Mouse (Mus musculus): ENCODE measurements at regions not wholly inside any gene's neighbourhood (a gene's known extent, or its start where the extent isn't known, plus 50 kb on each side); places are given as distances from the start of the nearest gene placed in this dataset.

GRCm38 (mm10) chr1:83697422-83697821 lies 289.4 kb upstream of the Sphkap start:
- H3K27me3 ChIP-seq (replicated peaks), result no peaks in the 10 kb centered on the region
- H3K36me3 ChIP-seq (replicated peaks; ENCODE audit: low read length), result no peaks in the 10 kb centered on the region
- H3K9me3 ChIP-seq, result 0 out of 2 replicates have a peak, but pooled peaks cover 3% of the 10 kb centered on the region
- H3K4me1 ChIP-seq, result no peaks in the 10 kb centered on the region
- TF ChIP-seq GATA1 (IDR thresholded peaks at IDR 0.05; ENCODE audit: borderline replicate concordance, low read length) (no peak), FLI1 (IDR thresholded peaks at IDR 0.05; ENCODE audit: low read length) (no peak)
- H3K4me3 ChIP-seq (replicated peaks), result no peak overlapping the region

- no peaks in the 10 kb centered on the region for H3K36me3 ChIP-seq (replicated peaks; ENCODE audit: low read length)
- TF ChIP-seq FLI1 (IDR thresholded peaks at IDR 0.05; ENCODE audit: low read length), result no peak
- TF ChIP-seq GATA1 (IDR thresholded peaks at IDR 0.05; ENCODE audit: borderline replicate concordance, low read length), result no peak
- no peak overlapping the region for H3K4me3 ChIP-seq (replicated peaks)
- no peaks in the 10 kb centered on the region for H3K27me3 ChIP-seq (replicated peaks)
- H3K4me1 ChIP-seq, result no peaks in the 10 kb centered on the region
- H3K9me3 ChIP-seq, result peaks cover 7% of the 10 kb centered on the region; the same call in 1 of the 2 replicates
These were observed 277.2 kb upstream of the Sphkap start for GRCm38 (mm10) chr1:83685221-83685620.

GRCm38 (mm10) chr1:83665326-83665725 lies 257.3 kb upstream of the Sphkap start:
- TF ChIP-seq FLI1 (IDR thresholded peaks at IDR 0.05; ENCODE audit: low read length) (no peak), GATA1 (IDR thresholded peaks at IDR 0.05; ENCODE audit: borderline replicate concordance, low read length) (no peak)
- no peaks in the 10 kb centered on the region for H3K36me3 ChIP-seq (replicated peaks; ENCODE audit: low read length)

GRCm38 (mm10) chr1:83661808-83662802 lies 254.1 kb upstream of the Sphkap start:
- H3K4me1 ChIP-seq, result no peaks in the 10 kb centered on the region
- no peaks in the 10 kb centered on the region for H3K9me3 ChIP-seq
- H3K27me3 ChIP-seq (replicated peaks), result no peaks in the 10 kb centered on the region
- no peak overlapping the region for H3K4me3 ChIP-seq (replicated peaks)
- no peak for TF ChIP-seq FLI1 (IDR thresholded peaks at IDR 0.05; ENCODE audit: low read length)
- no peak for TF ChIP-seq GATA1 (IDR thresholded peaks at IDR 0.05; ENCODE audit: borderline replicate concordance, low read length)
- H3K36me3 ChIP-seq (replicated peaks; ENCODE audit: low read length), result no peaks in the 10 kb centered on the region

More at GRCm38 (mm10) chr1:83665326-83665725, 257.3 kb upstream of the Sphkap start:
- no peaks in the 10 kb centered on the region for H3K4me1 ChIP-seq
- no peaks in the 10 kb centered on the region for H3K9me3 ChIP-seq
- H3K27me3 ChIP-seq (replicated peaks), result no peaks in the 10 kb centered on the region
- H3K4me3 ChIP-seq (replicated peaks), result no peak overlapping the region

GRCm38 (mm10) chr1:83653661-83654060 lies 245.7 kb upstream of the Sphkap start:
- Histone ChIP-seq H3K36me3 (replicated peaks; ENCODE audit: low read length) (no peaks in the 10 kb centered on the region), H3K4me3 (replicated peaks) (no peak overlapping the region), H3K4me1 (no peaks in the 10 kb centered on the region), H3K9me3 (peaks cover 3% of the 10 kb centered on the region; the same call in 1 of the 2 replicates), H3K27me3 (replicated peaks) (no peaks in the 10 kb centered on the region)
- no peak for TF ChIP-seq FLI1 (IDR thresholded peaks at IDR 0.05; ENCODE audit: low read length)

GRCm38 (mm10) chr1:83645606-83646005 lies 237.6 kb upstream of the Sphkap start:
- no peaks in the 10 kb centered on the region for H3K36me3 ChIP-seq (replicated peaks; ENCODE audit: low read length)
- H3K4me3 ChIP-seq (replicated peaks), result no peak overlapping the region
- TF ChIP-seq GATA1 (IDR thresholded peaks at IDR 0.05; ENCODE audit: borderline replicate concordance, low read length) (no peak), FLI1 (IDR thresholded peaks at IDR 0.05; ENCODE audit: low read length) (no peak)
- no peaks in the 10 kb centered on the region for H3K27me3 ChIP-seq (replicated peaks)
- H3K9me3 ChIP-seq, result peaks cover 2% of the 10 kb centered on the region; the same call in 1 of the 2 replicates
- H3K4me1 ChIP-seq, result no peaks in the 10 kb centered on the region

- TF ChIP-seq FLI1 (IDR thresholded peaks at IDR 0.05; ENCODE audit: low read length), result no peak
- no peak for TF ChIP-seq GATA1 (IDR thresholded peaks at IDR 0.05; ENCODE audit: borderline replicate concordance, low read length)
- Histone ChIP-seq H3K27me3 (replicated peaks) (no peaks in the 10 kb centered on the region), H3K9me3 (peaks cover 3% of the 10 kb centered on the region; the same call in 1 of the 2 replicates), H3K36me3 (replicated peaks; ENCODE audit: low read length) (no peaks in the 10 kb centered on the region), H3K4me3 (replicated peaks) (no peak overlapping the region), H3K4me1 (no peaks in the 10 kb centered on the region)
These were observed 234.7 kb upstream of the Sphkap start for GRCm38 (mm10) chr1:83642656-83643055.

- Histone ChIP-seq H3K27me3 (replicated peaks) (no peaks in the 10 kb centered on the region), H3K36me3 (replicated peaks; ENCODE audit: low read length) (no peaks in the 10 kb centered on the region), H3K4me3 (replicated peaks) (no peak overlapping the region), H3K9me3 (peaks cover 14% of the 10 kb centered on the region; the same call in 1 of the 2 replicates), H3K4me1 (no peaks in the 10 kb centered on the region)
- TF ChIP-seq GATA1 (IDR thresholded peaks at IDR 0.05; ENCODE audit: borderline replicate concordance, low read length) (no peak), FLI1 (IDR thresholded peaks at IDR 0.05; ENCODE audit: low read length) (no peak)
These were observed 228.1 kb upstream of the Sphkap start for GRCm38 (mm10) chr1:83636051-83636450.

GRCm38 (mm10) chr1:83631798-83632197 lies 223.8 kb upstream of the Sphkap start:
- no peak for TF ChIP-seq FLI1 (IDR thresholded peaks at IDR 0.05; ENCODE audit: low read length)
- TF ChIP-seq GATA1 (IDR thresholded peaks at IDR 0.05; ENCODE audit: borderline replicate concordance, low read length), result no peak
- H3K36me3 ChIP-seq (replicated peaks; ENCODE audit: low read length), result no peaks in the 10 kb centered on the region
- H3K27me3 ChIP-seq (replicated peaks), result no peaks in the 10 kb centered on the region
- H3K9me3 ChIP-seq, result peaks cover 13% of the 10 kb centered on the region; the same call in 1 of the 2 replicates
- H3K4me3 ChIP-seq (replicated peaks), result no peak overlapping the region
- no peaks in the 10 kb centered on the region for H3K4me1 ChIP-seq

GRCm38 (mm10) chr1:83631394-83631793 lies 223.4 kb upstream of the Sphkap start:
- Histone ChIP-seq H3K36me3 (replicated peaks; ENCODE audit: low read length) (no peaks in the 10 kb centered on the region), H3K4me3 (replicated peaks) (no peak overlapping the region), H3K9me3 (peaks cover 13% of the 10 kb centered on the region; the same call in 1 of the 2 replicates), H3K27me3 (replicated peaks) (no peaks in the 10 kb centered on the region), H3K4me1 (no peaks in the 10 kb centered on the region)
- TF ChIP-seq FLI1 (IDR thresholded peaks at IDR 0.05; ENCODE audit: low read length) (no peak), GATA1 (IDR thresholded peaks at IDR 0.05; ENCODE audit: borderline replicate concordance, low read length) (no peak)

All from megakaryocyte, embryonic 14.5 days (primary cell).